Mouse (Mus musculus) heart, adult 2 months (tissue): Measurements from ENCODE around the gene Gm11213. TPM values are rescaled to one million over a fixed set of nuclear protein-coding genes. Genes with fewer than 3 reads are reported as not detected.

Experiments
- DNase-seq, 2 experiments: peaks; one replicate each; pipeline ENCODE4 v3.0.0; 2021
- H3K27ac ChIP-seq: fragments of 200-600 bp; 2 replicates; pipeline ENCODE4 v1.8.1; 2022
- H3K27me3 ChIP-seq: fragments of 200-500 bp; 2 replicates; pipeline ENCODE4 v1.6.1; 2012; ENCODE audit warnings: mild to moderate bottlenecking, low read length, inconsistent platforms, mixed read lengths; ENCODE audit not compliant: control insufficient read depth, insufficient read depth
- H3K36me3 ChIP-seq: fragments of 200-500 bp; 2 replicates; pipeline ENCODE4 v1.6.1; 2012; ENCODE audit warnings: low read length, inconsistent platforms; ENCODE audit not compliant: control insufficient read depth, insufficient read depth
- H3K4me1 ChIP-seq: fragments of 200-500 bp; 2 replicates; pipeline ENCODE4 v1.6.1; 2011; ENCODE audit warnings: low read length; ENCODE audit not compliant: control insufficient read depth, insufficient read depth
- H3K4me3 ChIP-seq: fragments of 200-600 bp; 2 replicates; pipeline ENCODE4 v1.8.1; 2022
- H3K79me2 ChIP-seq: fragments of 200-500 bp; replicated peaks from 2 replicates; pipeline ENCODE4 v1.6.1; 2012; ENCODE audit warnings: mild to moderate bottlenecking, inconsistent platforms, low read length, moderate library complexity, mixed read lengths; ENCODE audit not compliant: control insufficient read depth, insufficient read depth
- H3K9ac ChIP-seq: fragments of 200-500 bp; 2 replicates; pipeline ENCODE4 v1.6.1; 2012; ENCODE audit warnings: low read depth, mild to moderate bottlenecking, control low read depth, inconsistent platforms, low read length, mixed read lengths
- CTCF ChIP-seq: fragments of 200-600 bp; IDR thresholded peaks from 2 replicates; pipeline ENCODE4 v1.8.1; 2022; ENCODE audit warnings: antibody characterized with exemption, mild to moderate bottlenecking, moderate library complexity
- EP300 ChIP-seq: fragments of 200-500 bp; IDR thresholded peaks from 2 replicates; pipeline ENCODE4 v1.6.1; 2011; ENCODE audit warnings: low read depth, low read length, control low read depth; ENCODE audit not compliant: insufficient read depth
- POLR2A ChIP-seq: fragments of 200-500 bp; IDR thresholded peaks from 2 replicates; pipeline ENCODE4 v1.6.1; 2011; ENCODE audit warnings: mild to moderate bottlenecking, low read depth, low read length, control low read depth; ENCODE audit not compliant: insufficient read depth
- WGBS: fragments of 180-500 bp; shearing (Covaris S2); methylation state at CpG from one replicate; pipeline ENCODE4 v1.1.7; 2018; 5-methylcytosine and 5-hydroxymethylcytosine counted together
- intact Hi-C: fragments of 180-260 bp; cut with DNase I; formaldehyde crosslinking; loops from one replicate; pipeline ENCODE4 v1.15.1; 2025
- polyA plus RNA-seq: library from polyadenylated mRNA; depleted of rRNA; stranded (reverse); fragments of >200 nt; gene quantifications from 2 replicates; pipeline ENCODE4 v1.2.3, GENCODE M21; 2012
- total RNA-seq, 2 experiments: library from RNA; stranded (reverse); gene quantifications; 2 replicates each; pipeline ENCODE4 v1.2.3; 2021

The Gm11213 gene
- total and polyA plus RNA-seq, 3 experiments = not detected

- TF ChIP-seq EP300 (no peak), CTCF (no peak), POLR2A (no peak)
- whole genome bisulfite sequencing = 44% methylated on average over 5 of the region's 5 CpGs
- DNase-seq = no peak
- Histone ChIP-seq H3K36me3 (peaks cover 2% of the 10 kb centered on the region; the same call in 1 of the 2 replicates), H3K27me3 (no peaks in the 10 kb centered on the region), H3K4me1 (peaks cover 10% of the 10 kb centered on the region), H3K79me2 (no peaks in the 10 kb centered on the region), H3K4me3 (no peak overlapping the region), H3K9ac (no peak overlapping the region), H3K27ac (no peak overlapping the region)
- intact Hi-C loops = loop anchor here (5.0 to 10.0 kb wide), 2 partner anchors 144 to 1032 kb away; partner anchors contain the start of genes 4933430I17Rik and Pole3
These were observed 48.4 kb downstream of the Gm11213 start for GRCm38 (mm10) chr4:63556665-63557064.

DNA sequence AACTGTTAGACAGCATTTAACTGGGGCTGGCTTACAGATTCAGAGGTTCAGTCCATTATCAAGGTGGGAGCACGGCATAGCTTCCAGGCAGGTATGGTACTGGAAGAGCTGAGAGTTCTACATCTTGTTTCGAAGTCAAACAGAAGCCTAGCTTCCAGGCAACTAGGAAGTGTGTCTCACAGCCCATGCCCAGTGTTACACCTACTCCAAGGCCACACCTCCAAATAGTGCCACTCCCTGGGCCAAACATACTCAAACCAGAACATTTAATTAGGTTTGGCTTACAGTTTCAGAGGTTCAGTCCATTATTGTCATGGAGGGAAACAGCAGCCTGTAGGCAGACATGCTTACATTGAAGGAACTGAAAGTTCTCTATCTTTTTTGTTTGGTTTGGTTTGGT is 50.0 kb downstream of the Gm11213 start:
- Histone ChIP-seq H3K79me2 (no peaks in the 10 kb centered on the region), H3K4me3 (no peak overlapping the region), H3K9ac (no peak overlapping the region), H3K4me1 (peaks cover 7% of the 10 kb centered on the region; the same call in 1 of the 2 replicates), H3K27ac (no peak overlapping the region), H3K27me3 (no peaks in the 10 kb centered on the region), H3K36me3 (peaks cover 4% of the 10 kb centered on the region; the same call in 1 of the 2 replicates)
- WGBS = 98% methylated on average over 2 of the region's 2 CpGs
- no peak for TF ChIP-seq CTCF
- TF ChIP-seq EP300 = no peak
- no peak for DNase-seq
- intact Hi-C loops = loop anchor here (5.0 to 10.0 kb wide), 2 partner anchors 143 to 1030 kb away; partner anchors contain the start of genes 4933430I17Rik and Pole3

DNA sequence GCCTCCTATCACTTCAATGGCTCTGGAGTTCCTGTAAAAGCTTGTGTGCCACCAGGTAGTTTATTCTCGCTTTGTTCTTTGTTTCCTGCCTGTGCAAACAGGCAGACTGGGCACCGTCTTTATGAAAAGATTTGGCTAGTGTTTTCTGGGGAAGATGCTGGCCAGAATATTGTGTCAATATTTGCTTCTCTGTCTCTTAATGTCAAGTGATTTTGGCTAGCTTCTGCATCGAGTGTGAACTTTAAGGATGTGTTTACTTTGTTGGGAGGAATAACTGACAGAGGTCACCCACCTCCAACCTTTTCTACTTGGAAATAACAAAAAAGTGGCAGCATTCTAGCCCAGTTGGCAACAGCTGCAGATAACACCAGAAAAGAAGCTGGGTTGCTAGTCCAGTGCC is 50.4 kb downstream of the Gm11213 start:
- WGBS = 59% methylated on average over 3 of the region's 3 CpGs
- no peaks in the 10 kb centered on the region for H3K79me2 ChIP-seq
- H3K27me3 ChIP-seq = no peaks in the 10 kb centered on the region
- no peak overlapping the region for H3K9ac ChIP-seq
- peaks cover 7% of the 10 kb centered on the region; the same call in 1 of the 2 replicates for H3K4me1 ChIP-seq
- TF ChIP-seq POLR2A (no peak), EP300 (no peak), CTCF (no peak)
- intact Hi-C loops = loop anchor here (5.0 to 10.0 kb wide), 2 partner anchors 142 to 1030 kb away; partner anchors contain the start of genes 4933430I17Rik and Pole3
- H3K36me3 ChIP-seq = peaks cover 4% of the 10 kb centered on the region; the same call in 1 of the 2 replicates
- no peak for DNase-seq
- H3K27ac ChIP-seq = no peak overlapping the region
- no peak overlapping the region for H3K4me3 ChIP-seq

GRCm38 (mm10) chr4:63553789-63554576 is 51.1 kb downstream of the Gm11213 start:
- no peak for DNase-seq
- Histone ChIP-seq H3K36me3 (peaks cover 8% of the 10 kb centered on the region; the same call in 1 of the 2 replicates), H3K9ac (no peak overlapping the region), H3K4me1 (peaks cover 5% of the 10 kb centered on the region; the same call in 1 of the 2 replicates), H3K4me3 (no peak overlapping the region), H3K27me3 (no peaks in the 10 kb centered on the region), H3K27ac (no peak overlapping the region), H3K79me2 (no peaks in the 10 kb centered on the region)
- 78% methylated on average over 4 of the region's 4 CpGs for WGBS
- TF ChIP-seq POLR2A (no peak), CTCF (no peak), EP300 (no peak)
- intact Hi-C loops = loop anchor here (10.0 kb wide), 1 partner anchor 1029 kb away; the partner anchor contains the start of genes 4933430I17Rik and Pole3

DNA sequence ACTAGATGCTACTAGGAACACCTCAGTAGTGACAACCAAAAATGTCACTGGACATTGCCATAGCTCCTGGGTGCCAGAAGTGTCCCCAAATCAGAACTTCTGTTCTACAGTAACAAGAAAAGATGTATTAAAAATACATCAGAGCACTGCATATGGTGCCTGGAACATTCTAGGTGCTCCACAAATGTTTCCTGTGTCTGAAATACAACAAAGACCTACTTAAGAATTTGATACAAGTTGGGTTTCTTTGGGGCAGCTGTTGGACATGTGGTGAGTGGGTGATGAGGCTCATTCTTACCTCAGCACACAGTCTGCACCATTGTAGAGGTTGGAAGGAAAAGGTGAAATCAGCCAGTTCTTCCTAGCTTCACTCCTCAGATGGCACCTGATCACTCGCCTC is 52.2 kb downstream of the Gm11213 start:
- Histone ChIP-seq H3K79me2 (no peaks in the 10 kb centered on the region), H3K27me3 (no peaks in the 10 kb centered on the region), H3K4me3 (no peak overlapping the region), H3K36me3 (peaks cover 11% of the 10 kb centered on the region), H3K4me1 (peaks cover 5% of the 10 kb centered on the region), H3K9ac (no peak overlapping the region), H3K27ac (no peak overlapping the region)
- TF ChIP-seq CTCF = no peak
- no peak for TF ChIP-seq POLR2A
- TF ChIP-seq EP300 = no peak
- DNase-seq = no peak
- 90% methylated on average over 1 of the region's 1 CpGs for WGBS
- intact Hi-C loops = loop anchor here (10.0 kb wide), 1 partner anchor 1028 kb away; the partner anchor contains the start of genes 4933430I17Rik and Pole3

- Histone ChIP-seq H3K79me2 (no peaks in the 10 kb centered on the region; the same call in 1 of the 2 replicates), H3K27ac (no peak overlapping the region), H3K27me3 (no peaks in the 10 kb centered on the region), H3K36me3 (peaks cover 17% of the 10 kb centered on the region), H3K9ac (no peak overlapping the region), H3K4me3 (no peak overlapping the region), H3K4me1 (peaks cover 3% of the 10 kb centered on the region)
- TF ChIP-seq CTCF (no peak), POLR2A (no peak), EP300 (no peak)
- WGBS = 96% methylated on average over 3 of the region's 3 CpGs
- DNase-seq = no peak
- intact Hi-C loops = loop anchor here (10.0 kb wide), 1 partner anchor 1026 kb away; the partner anchor contains the start of genes 4933430I17Rik and Pole3
These were observed 54.2 kb downstream of the Gm11213 start for GRCm38 (mm10) chr4:63550908-63551307.
